Mouse (Mus musculus): Measurements from ENCODE around the gene Senp2.

DNA sequence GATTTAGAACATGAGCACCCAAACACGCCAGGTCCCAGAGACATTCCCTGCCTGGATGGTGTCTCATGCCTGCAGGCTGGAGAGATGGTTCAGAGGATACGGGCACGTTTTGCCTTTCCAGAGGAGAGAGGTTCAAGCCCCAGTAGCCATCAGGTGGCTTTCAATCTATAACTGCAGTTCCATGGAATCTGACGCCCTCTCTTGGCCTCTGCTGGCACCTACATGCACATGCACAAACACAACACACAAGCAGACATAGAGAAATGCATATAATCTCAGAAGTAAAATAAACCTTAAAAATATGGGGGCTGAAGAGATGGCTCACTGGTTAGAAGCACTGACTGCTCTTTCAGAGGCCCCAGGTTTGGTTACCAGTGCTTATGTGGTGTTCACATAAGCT is 8.1 kb upstream of the Senp2 start:
- TF ChIP-seq RAD21 (IDR thresholded peaks at IDR 0.05; ENCODE audit: low read depth, low read length): peak; percentile 54
- no peak for TF ChIP-seq USF2 (conservative IDR thresholded peaks at IDR 0.05; ENCODE audit: low read depth, low read length)
- TF ChIP-seq GABPA (IDR thresholded peaks at IDR 0.05; ENCODE audit: insufficient replicate concordance, low read depth, low read length): no peak
- TF ChIP-seq MAZ (IDR thresholded peaks at IDR 0.05; ENCODE audit: low read depth, low read length): no peak
- no peak for TF ChIP-seq BHLHE40 (IDR thresholded peaks at IDR 0.05; ENCODE audit: low read depth, low read length)
- TF ChIP-seq POLR2A (IDR thresholded peaks at IDR 0.05; ENCODE audit: low read depth, low read length): no peak

Measured in CH12.LX (cell line).